Mouse (Mus musculus): ENCODE measurements around the gene Kat6b.

The Kat6b gene

GRCm38 (mm10) chr14:21590205-21590604 is 109.0 kb downstream of the Kat6b start:
- no peak for DNase-seq (ENCODE audit: low read depth, low spot score)

- DNase-seq (ENCODE audit: low read depth, low spot score) = peak; percentile 75
Measured at GRCm38 (mm10) chr14:21592152-21592551, 110.9 kb downstream of the Kat6b start.

GRCm38 (mm10) chr14:21592985-21593750 is 111.9 kb downstream of the Kat6b start:
- DNase-seq (ENCODE audit: low read depth, low spot score) = peak; percentile 68

- DNase-seq (ENCODE audit: low read depth, low spot score) = no peak
Measured at GRCm38 (mm10) chr14:21599446-21600173, 118.4 kb downstream of the Kat6b start.

GRCm38 (mm10) chr14:21600174-21600566 is 118.9 kb downstream of the Kat6b start:
- no peak for DNase-seq (ENCODE audit: low read depth, low spot score)

- DNase-seq (ENCODE audit: low read depth, low spot score) = no peak
Measured at GRCm38 (mm10) chr14:21600628-21601027, 119.4 kb downstream of the Kat6b start.

- peak; percentile 54 for DNase-seq (ENCODE audit: low read depth, low spot score)
Measured at GRCm38 (mm10) chr14:21602166-21602565, 120.9 kb downstream of the Kat6b start.

- DNase-seq (ENCODE audit: low read depth, low spot score) = no peak
Measured at GRCm38 (mm10) chr14:21602937-21603336, 121.7 kb downstream of the Kat6b start.

GRCm38 (mm10) chr14:21607686-21608085 is 126.5 kb downstream of the Kat6b start:
- DNase-seq (ENCODE audit: low read depth, low spot score) = no peak

- DNase-seq (ENCODE audit: low read depth, low spot score) = no peak
Measured at GRCm38 (mm10) chr14:21608886-21609285, 127.7 kb downstream of the Kat6b start.

GRCm38 (mm10) chr14:21610224-21610623 is 129.0 kb downstream of the Kat6b start:
- peak; percentile 83 for DNase-seq (ENCODE audit: low read depth, low spot score)

GRCm38 (mm10) chr14:21613031-21613430 is 131.8 kb downstream of the Kat6b start:
- DNase-seq (ENCODE audit: low read depth, low spot score) = no peak

GRCm38 (mm10) chr14:21614103-21614502 is 132.9 kb downstream of the Kat6b start:
- DNase-seq (ENCODE audit: low read depth, low spot score) = no peak

GRCm38 (mm10) chr14:21615853-21616252 is 134.6 kb downstream of the Kat6b start:
- DNase-seq (ENCODE audit: low read depth, low spot score) = no peak

GRCm38 (mm10) chr14:21617221-21617980 is 136.2 kb downstream of the Kat6b start:
- no peak for DNase-seq (ENCODE audit: low read depth, low spot score)

- DNase-seq (ENCODE audit: low read depth, low spot score) = no peak
Measured at GRCm38 (mm10) chr14:21619951-21620350, 138.7 kb downstream of the Kat6b start.

GRCm38 (mm10) chr14:21625946-21626345 is 144.7 kb downstream of the Kat6b start:
- no peak for DNase-seq (ENCODE audit: low read depth, low spot score)

- DNase-seq (ENCODE audit: low read depth, low spot score) = no peak
Measured at GRCm38 (mm10) chr14:21631665-21632200, 150.5 kb downstream of the Kat6b start.

- no peak for DNase-seq (ENCODE audit: low read depth, low spot score)
Measured at GRCm38 (mm10) chr14:21636548-21636947, 155.3 kb downstream of the Kat6b start.

- DNase-seq (ENCODE audit: low read depth, low spot score) = no peak
Measured at GRCm38 (mm10) chr14:21640806-21641435, 159.7 kb downstream of the Kat6b start.

GRCm38 (mm10) chr14:21653813-21654212 is 172.6 kb downstream of the Kat6b start:
- DNase-seq (ENCODE audit: low read depth, low spot score) = no peak
